Mouse (Mus musculus) gastrocnemius, postnatal 25 days (tissue): ENCODE measurements at regions not wholly inside any gene's neighbourhood (a gene's known extent, or its start where the extent isn't known, plus 50 kb on each side); places are given as distances from the start of the nearest gene placed in this dataset.

Experiments used
- DNase-seq: peaks from one replicate; pipeline ENCODE4 v3.0.0; 2022

- no peak for DNase-seq
These were observed 105.7 kb downstream of the Samd5 start for GRCm38 (mm10) chr10:9569277-9569676.

DNA sequence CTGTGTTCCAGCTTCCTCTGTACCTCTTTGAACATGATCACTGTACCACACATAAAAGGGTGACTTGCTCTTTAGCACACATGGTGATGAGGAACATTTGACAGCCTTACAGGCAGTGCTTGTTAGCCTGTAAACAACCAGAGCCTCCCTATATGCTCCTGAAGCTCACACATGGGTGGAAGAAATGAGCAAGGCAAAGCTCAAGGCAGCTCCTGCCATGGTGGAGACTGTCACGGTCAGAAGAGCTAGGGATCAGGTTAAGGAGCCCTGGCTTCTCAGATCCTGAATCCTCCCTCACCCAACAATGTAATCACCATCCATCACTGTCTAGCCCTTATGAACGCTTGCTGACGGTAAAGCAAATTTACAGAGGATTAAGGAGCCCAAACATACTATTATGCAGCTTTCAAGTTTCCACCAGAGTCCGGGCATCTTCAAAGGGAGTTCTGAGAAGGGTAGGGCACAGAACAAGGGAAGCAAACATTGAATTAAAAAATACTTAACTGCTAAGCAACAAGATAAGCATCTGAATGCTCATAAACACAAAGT is 117.4 kb downstream of the Samd5 start:
- DNase-seq, result no peak

GRCm38 (mm10) chr10:9557092-9557491 is 117.9 kb downstream of the Samd5 start:
- DNase-seq, result no peak

DNA sequence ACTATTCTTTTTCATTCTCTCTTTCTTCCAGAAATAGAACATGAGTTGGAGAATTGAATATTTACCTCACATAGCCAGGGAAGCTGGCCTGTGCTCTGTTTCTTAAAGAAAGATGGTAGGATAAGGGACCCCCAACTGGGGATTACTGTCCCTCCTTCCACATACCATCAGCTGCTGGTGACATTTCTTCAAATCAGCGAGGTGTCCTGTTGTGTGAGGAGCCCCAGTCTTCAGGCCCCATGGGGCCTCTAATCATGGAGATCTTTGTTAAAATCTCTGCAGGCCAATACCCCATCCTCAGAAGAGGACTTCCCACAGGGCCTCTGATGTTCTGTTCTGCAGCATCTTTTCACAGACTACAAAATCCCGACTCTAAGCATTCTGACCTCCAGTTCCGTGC is 121.1 kb downstream of the Samd5 start:
- no peak for DNase-seq

GRCm38 (mm10) chr10:9549913-9550709 is 124.9 kb downstream of the Samd5 start:
- DNase-seq, result no peak

DNA sequence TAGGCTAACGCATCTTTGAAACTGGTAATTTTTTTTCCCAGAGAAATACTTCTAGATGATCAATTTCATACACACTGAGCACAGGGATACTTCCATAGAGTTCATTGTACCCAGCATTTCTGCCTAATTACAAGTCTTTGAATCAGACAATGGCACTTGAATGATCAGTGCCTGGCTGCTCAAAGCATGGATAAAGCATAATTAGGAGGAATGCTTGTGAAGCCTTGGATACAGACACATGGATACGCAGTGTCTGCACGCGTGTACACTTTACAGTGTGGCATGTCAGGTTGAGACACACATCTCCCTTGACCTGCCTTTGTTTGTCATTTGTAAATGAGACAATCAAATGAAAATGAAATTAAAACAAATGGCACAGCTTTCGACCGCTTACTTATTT is 129.2 kb downstream of the Samd5 start:
- DNase-seq, result no peak

DNA sequence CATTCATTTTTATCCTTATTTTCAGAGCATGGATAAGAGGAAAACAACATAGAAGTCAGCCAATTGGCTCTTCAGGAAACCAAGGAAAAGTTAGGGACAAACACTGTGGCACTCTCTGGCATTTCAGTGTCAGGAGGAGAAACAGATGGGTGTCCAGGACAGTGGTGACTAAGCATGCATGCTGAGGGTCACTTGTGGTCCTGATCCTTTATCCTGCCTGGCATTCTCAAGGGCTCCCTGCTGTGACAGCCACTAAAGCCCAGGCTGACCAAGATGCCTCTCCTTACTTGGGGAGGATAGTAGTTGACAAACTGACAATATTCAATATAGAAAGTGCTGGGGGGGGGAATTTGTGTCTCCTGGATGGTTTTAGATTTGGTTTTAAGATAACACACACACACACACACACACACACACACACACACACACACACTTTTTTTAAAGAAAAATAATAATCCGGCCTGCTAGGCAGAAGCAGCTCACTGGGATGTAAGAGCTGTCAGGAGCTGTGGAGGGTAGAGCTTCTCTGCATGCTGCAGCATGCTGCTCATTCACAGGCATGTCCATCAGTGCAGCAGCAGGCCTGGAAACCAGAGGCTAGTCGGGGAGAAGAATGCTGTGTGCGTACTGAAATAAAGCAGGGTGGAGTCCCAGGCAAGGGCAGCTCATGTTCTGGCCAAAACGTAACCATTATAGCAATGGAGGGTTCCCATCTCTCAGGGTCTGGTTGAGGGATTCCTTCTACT is 130.8 kb downstream of the Samd5 start:
- DNase-seq, result no peak

GRCm38 (mm10) chr10:9541579-9541978 is 133.4 kb downstream of the Samd5 start:
- DNase-seq, result no peak

DNA sequence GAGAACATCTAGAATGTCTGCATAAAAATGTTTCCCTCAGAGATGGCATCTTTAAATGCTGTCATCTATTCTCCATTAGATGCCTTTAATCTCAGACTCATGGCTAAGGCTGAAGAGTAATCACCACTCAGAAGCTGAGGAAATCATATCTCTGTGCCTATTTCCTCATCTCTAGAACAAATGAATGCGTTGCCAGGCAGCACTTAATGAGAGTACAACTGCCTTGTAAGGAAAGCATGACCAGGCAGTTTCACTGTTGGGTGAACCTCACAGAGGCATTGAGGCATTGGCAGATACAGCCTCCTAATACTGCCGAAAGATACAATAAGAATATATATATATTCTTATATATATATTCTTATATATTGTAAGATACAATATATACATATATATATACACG is 137.3 kb downstream of the Samd5 start:
- DNase-seq, result no peak

GRCm38 (mm10) chr10:9534552-9534951 is 140.5 kb downstream of the Samd5 start:
- no peak for DNase-seq

DNA sequence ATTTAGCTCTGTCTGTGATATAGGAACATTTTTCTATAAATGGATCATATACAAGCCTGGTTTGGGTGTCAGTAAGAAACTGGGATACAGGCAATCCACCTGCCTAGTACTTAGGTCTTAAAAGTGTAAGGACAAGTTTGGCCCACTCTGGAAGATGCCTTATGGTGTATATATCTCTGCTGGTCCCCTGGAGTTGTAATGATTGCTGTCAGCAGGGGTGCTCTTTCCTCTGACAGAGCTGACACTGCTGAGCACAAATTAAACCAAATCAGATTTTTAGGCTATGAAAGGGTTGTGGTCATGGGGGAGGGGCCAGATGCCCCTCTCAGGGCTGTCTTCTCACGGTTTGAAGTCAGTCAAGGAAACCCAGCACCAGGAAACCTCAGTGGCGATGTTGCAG is 141.7 kb downstream of the Samd5 start:
- DNase-seq, result no peak

GRCm38 (mm10) chr10:9531931-9532330 is 143.1 kb downstream of the Samd5 start:
- no peak for DNase-seq

GRCm38 (mm10) chr10:9529408-9529807 is 145.6 kb downstream of the Samd5 start:
- DNase-seq, result no peak

DNA sequence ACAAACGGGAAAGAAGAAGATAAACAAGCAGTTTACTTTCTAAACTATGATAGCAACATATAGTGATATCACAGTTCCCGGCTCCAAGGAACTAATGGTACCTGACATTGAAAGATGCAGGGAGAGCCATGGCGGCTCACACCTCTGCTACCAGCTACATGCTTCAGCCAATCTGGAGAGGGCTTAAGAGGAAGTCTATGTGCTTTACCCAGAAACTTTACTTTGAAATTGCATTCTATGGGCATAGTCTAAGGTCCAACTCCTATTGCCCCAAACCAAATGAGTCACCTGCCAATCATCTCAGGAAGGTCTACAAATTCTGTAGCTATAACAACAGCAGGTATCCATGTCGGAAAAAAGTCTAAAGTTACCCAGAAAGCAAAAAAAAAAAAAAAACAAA is 146.9 kb downstream of the Samd5 start:
- no peak for DNase-seq

- no peak for DNase-seq
These were observed 165.1 kb downstream of the Samd5 start for GRCm38 (mm10) chr10:9509764-9510390.

DNA sequence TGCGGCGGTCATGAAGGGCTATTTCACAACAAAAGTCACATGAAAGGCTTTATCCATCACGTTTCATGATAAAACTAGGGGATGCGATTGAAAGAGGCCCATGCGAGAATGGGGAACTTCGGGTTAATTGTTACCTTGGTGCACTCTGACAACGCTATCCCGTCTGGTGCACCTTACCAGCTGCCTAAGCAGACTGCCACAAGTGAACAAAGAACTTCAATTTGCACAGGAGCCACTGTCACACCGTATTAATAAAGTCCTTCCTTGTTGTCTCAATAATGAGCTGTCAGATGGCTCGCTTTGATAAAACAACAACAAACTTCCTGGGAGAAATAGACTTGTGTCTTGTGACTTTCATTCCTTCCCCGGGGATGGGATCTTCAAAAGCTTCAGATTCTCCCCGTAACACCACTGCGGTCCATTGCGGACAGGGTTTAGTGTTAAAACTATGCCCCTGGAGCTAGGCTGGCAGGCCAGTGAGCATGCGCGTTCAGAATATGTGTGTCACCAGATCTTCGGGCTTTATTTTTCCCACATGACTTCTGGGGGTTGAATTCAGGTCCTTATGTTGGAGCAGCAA is 165.8 kb downstream of the Samd5 start:
- no peak for DNase-seq

- DNase-seq, result no peak
These were observed 171.2 kb downstream of the Samd5 start for GRCm38 (mm10) chr10:9503569-9504493.

DNA sequence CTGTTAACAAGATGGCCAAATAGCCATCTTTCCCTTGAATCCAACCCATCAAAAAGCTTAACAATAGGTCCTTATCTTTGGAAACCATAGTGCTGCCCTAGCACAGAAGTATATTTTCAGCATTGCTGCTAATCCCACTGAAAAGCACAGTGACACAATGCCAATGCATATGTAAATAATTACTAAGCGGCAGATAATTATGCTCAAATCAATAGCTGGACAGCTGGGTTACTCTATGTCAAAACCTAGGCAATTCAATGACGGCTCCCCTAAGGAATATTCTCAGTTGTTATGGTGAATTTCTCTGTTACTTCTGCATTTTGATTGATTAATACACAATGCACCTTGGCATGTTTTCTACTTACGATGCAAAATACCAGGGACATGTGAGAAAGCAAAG is 176.5 kb downstream of the Samd5 start:
- DNase-seq, result no peak

- DNase-seq, result no peak
These were observed 178.0 kb downstream of the Samd5 start for GRCm38 (mm10) chr10:9497021-9497420.

- peak; percentile 21 for DNase-seq
These were observed 179.8 kb downstream of the Samd5 start for GRCm38 (mm10) chr10:9495143-9495651.

DNA sequence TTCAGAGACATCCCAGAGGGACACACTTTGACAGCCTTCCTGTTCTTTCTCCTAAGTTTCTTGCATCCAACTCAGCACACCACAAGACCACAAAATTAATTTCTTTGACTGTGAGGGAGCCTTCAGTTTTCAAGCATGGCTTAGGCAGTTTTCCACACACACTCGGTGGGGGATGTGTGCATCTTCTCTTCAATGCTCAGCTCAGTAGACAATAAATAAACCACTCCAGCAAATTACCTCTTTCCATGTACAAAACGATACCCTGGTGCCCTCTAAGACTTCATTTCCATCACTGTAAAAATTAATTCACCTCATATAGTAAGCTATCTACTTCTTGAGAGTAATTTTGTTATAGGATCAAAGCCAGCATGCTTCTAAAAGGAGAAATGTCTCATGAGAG is 184.6 kb downstream of the Samd5 start:
- no peak for DNase-seq
